Mouse (Mus musculus): ENCODE measurements around the gene Cckbr.

Cckbr gene

GRCm38 (mm10) chr7:105425424-105426043, at the start of gene Cckbr:
Cckbr (plus strand) TSS chr7:105425731.
- no peak for DNase-seq

GRCm38 (mm10) chr7:105380329-105380728, 45.2 kb upstream of the Cckbr start:
- no peak for DNase-seq

- no peak for DNase-seq
Measured at GRCm38 (mm10) chr7:105387696-105388095, 37.8 kb upstream of the Cckbr start.

DNA sequence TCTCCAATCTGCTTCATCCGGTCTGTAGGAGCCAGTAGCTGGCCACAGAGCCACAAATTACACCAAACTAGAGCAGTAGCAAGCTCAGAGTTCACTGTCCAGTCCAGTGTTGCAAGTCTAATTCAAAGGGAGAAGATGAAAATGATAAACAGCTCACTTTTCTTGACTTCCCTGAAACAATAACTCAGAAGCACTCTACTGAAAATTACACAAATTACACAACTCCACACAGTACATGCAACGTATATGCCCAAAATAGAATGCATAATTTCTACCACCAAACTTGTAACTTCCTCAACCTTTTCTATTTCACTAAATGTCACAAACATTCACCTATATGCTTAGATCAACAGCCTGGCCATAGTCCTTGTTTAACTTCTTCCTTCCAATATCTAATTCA, 35.3 kb upstream of the Cckbr start:
- no peak for DNase-seq

- peak; percentile 58 for DNase-seq
Measured at GRCm38 (mm10) chr7:105394606-105395005, 30.9 kb upstream of the Cckbr start.

- no peak for DNase-seq
Measured at GRCm38 (mm10) chr7:105395131-105395820, 30.3 kb upstream of the Cckbr start.

GRCm38 (mm10) chr7:105396126-105396525, 29.4 kb upstream of the Cckbr start:
- no peak for DNase-seq

- DNase-seq, result no peak
Measured at GRCm38 (mm10) chr7:105399058-105399934, 26.2 kb upstream of the Cckbr start.

DNA sequence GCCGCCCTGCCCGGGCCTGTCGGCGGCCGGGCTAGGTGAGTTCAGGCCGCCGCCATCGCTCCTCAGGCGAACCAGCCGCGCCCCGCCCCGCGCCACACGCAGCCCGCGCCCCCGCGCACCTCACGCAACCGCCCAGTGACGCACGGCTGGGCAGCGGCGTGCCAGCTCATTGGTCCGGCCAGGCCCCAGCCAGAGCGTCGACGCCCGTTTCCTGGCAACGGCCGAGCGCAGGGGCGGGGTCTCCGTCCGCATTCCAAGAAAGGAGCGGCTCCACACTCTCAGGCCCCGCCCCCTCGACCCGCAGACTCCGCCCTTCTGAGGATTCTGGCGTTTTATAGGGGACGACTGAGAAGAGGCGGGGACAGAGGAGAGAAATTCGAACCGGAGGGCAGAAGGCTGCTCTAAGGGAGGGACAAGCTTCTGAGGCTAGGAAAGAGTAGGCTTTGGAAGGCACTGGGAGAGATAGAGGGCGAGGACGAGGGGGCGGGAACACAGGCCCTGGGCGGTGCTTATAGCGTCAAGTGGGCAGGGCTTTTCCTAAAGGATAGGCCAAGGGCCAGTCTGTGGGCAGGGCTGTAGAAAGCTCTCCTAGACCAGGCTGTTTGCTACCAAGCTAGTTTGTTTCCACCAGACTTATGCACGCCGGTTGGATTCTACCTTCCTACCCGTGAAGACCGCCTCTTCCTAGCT, 25.5 kb upstream of the Cckbr start, which contains the start of gene Fam160a2:
Gene Fam160a2 (minus strand): TSS at position 120 of the 690 bp plus-strand sequence.
- peak; percentile 100 for DNase-seq

- no peak for DNase-seq
Measured at GRCm38 (mm10) chr7:105404268-105404667, 21.3 kb upstream of the Cckbr start, which contains the start of gene Cnga4. Cnga4 (plus strand) TSS chr7:105404568.

DNA sequence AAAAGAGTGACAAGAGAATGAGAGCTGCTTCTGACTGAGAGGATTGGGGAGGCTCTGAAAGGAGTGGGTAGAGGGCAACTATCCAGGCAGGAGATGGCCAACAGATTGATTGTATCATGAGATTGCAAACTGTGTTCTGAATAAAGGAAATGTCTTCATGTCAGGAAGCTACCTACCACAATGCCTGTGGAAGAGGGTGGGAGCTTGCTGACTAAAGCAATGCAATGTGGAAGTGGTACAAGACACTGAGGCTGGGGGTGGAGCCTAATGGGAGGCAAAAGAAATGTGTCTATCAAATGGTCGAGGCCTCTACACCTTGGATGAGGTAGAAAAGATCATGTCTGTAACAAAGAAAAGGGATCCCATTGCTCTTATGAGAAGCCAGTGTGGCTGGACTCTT, 19.2 kb upstream of the Cckbr start:
- DNase-seq, result no peak

- peak; percentile 46 for DNase-seq
Measured at GRCm38 (mm10) chr7:105411874-105412632, 13.5 kb upstream of the Cckbr start.

GRCm38 (mm10) chr7:105414385-105414784, 11.1 kb upstream of the Cckbr start:
- DNase-seq, result no peak

DNA sequence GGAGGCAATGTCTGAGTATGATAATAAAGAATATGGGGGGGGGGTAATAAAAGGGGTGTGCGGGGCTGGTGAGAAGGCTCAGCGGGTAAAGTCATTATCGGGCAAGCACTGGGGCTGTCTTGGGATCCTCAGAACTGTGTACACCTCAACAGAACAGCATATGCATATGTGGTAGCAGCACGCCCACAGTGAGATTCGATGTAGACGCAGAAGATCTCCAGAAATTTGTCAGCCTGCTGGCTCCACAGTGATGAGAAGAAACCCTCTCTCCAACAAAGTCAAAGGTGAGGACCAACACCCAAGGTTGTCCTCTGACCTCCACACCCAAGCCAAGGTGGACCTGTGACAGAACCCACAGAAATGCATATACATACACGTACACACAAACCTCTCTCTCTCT, 9.0 kb upstream of the Cckbr start:
- no peak for DNase-seq

DNA sequence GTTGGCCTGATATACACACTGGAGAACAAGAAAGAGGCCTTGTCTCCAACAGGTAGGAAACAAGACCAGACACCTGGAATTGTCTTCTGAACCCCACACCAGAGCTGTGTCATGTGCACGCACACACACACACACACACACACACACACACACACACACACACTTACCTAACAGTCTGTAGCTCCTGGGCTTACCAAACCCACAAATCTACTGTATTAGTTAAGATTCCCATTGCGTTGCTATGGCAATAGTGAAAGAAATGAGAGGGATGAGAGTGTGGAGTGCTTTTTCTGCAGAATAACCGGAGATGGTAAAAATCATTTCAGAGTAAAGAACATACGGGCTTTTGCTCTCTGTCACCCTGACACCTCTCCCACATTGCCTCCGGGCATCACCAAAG, 7.4 kb upstream of the Cckbr start:
- DNase-seq, result no peak

DNA sequence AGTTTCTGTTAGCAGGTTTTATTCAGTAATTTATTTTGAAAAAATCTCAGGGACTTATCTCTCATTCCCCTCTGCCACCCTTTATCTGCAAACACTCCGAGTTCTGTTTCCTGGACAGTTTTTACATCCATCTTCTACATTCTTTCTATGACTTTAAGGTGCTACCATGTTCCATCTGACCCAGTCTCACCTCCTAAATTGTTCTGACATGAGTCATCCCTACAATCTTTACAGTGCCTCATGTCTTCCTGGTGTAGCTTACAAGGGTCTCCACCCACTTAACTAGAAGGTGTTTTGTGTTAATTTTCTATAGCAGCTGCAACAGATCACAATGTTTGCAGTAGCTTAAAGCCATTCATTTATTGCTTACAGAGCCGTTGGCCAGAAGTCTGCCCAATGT, 4.6 kb upstream of the Cckbr start:
- DNase-seq, result no peak

GRCm38 (mm10) chr7:105424368-105424767, 1.2 kb upstream of the Cckbr start:
- no peak for DNase-seq

- DNase-seq, result no peak
Measured at GRCm38 (mm10) chr7:105426051-105426450, 520 bp downstream of the Cckbr start.

GRCm38 (mm10) chr7:105432058-105432457, 6.5 kb downstream of the Cckbr start:
- DNase-seq, result no peak

- DNase-seq, result no peak
Measured at GRCm38 (mm10) chr7:105433859-105434258, 8.3 kb downstream of the Cckbr start.

- no peak for DNase-seq
Measured at GRCm38 (mm10) chr7:105434798-105435197, 9.3 kb downstream of the Cckbr start.

Data from cerebellum, adult 11-12 months (tissue).